Mouse (Mus musculus) forelimb bud, embryonic 11.5 days (tissue): ENCODE results near the gene Hjurp.
"Not testable (repeated sequence)": the region's sequence is repeated elsewhere in the genome, so short reads cannot be mapped to it uniquely, and the experiment has no call there.

Experiments used
- DNase-seq: peaks from one replicate; pipeline ENCODE4 v3.0.0-alpha.2; 2012; ENCODE audit warnings: low read depth, low spot score

The Hjurp gene

DNA sequence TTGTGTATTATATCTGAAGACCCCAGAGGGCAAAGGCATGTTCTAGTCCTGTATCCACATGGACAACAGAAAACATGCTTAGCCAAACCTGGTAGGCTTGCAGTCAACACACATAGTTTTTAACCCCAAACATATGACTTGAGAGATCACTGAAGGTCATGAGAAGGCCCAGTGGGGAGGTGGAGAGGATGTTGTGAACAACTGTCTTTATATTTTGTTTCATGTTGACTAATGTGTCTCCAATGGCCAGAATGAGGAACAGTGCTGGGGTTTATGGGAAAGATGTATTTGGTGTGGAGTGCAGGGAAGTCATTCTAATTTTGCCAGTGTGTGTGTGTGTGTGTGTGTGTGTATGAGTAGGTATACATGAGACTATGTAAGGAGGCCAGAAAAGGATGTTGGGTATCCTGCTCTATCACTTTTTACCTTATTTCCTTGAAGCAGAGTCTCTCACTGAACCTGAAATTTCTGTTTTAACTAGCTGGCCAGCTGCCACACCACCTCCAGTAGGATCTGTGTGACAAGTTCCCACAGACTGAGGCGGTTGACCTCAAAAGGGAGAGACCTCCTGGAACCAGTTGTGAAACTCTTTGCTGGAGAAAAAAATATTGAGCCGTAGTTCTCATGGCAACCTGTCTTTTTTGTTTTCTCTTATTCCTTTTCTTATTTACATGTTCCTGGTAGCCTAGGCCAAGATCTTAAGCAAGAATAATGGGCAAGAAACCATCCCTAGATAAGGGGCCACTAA, 53.2 kb downstream of the Hjurp start:
- no peak for DNase-seq

DNA sequence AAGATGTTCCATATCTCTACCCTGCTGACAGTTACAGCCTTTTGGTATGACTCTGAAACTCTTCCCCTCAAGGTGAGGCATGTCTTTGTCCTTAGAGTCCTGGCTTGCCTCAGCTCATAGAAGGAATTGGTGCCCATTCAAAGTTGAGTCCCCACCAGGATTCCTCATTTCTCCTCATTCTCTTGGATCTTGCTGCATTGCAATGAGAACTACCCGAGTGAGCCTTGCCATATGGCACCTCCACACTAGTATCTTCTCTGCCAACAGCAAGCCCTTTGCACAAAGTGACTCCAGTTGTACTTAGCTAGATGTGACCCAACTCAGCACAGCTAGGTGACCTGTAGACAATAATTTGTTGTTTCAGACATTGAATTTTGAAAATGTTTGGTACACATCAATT, 53.8 kb downstream of the Hjurp start:
- no peak for DNase-seq

DNA sequence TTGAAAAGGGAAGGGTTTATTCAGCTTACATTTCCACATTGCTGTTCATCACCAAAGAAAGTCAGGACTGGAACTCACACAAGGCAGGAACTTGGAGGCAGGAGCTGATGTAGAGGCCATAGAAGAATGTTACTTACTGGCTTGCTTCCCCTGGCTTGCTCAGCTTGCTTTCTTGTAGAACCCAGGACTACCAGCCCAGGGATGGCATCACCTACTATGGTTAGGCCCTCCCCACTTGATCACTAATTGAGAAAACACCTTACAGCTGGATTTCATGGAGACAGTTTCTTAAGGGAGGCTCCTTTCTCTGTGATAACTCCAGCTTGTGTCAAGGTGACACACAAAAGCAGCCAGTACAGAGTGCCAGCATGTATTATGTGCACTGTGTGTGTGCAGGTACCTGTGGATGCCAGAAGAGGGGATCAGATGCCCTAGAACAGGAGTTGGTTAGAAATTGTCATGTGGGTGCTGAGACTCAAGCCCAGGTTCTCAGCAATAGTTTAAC, 54.4 kb downstream of the Hjurp start:
- not testable (repeated sequence) for DNase-seq

DNA sequence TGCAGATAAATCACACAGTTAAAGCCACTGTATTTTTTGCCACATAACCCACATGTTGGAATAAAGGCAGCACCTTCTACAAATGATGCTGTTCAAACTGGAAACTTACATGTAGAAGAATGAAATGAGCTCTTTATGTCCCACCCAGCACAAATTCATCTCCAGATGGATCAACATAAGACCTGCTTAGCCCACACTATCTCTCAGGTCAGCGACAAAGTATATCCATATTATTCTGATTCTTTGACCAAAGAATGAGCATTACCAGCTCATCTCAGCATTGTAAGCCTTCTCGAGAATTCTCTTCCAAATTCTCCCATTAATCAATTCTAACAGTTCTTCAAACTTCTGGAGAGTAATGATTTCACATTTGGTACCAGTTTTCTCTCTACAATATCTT, 55.2 kb downstream of the Hjurp start:
- no peak for DNase-seq

DNA sequence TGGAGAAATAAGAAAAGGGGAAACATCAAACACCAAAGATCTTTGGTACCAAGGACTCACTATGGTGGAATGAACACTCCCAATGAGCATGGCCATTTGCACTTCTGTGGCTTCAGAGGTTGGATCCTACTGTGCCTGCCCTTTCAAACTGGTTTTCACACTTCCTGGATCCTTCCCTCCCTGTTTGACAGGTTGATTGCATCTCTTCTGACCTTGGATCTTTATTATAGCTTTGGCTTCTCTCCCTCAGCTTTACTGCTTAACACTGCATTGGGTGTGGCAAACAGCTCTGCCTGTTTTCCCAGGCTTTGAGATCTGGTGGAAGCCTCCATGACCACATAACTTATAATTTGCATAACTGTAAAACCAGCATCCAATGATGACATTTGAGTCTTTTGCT, 57.1 kb downstream of the Hjurp start:
- DNase-seq = no peak

DNA sequence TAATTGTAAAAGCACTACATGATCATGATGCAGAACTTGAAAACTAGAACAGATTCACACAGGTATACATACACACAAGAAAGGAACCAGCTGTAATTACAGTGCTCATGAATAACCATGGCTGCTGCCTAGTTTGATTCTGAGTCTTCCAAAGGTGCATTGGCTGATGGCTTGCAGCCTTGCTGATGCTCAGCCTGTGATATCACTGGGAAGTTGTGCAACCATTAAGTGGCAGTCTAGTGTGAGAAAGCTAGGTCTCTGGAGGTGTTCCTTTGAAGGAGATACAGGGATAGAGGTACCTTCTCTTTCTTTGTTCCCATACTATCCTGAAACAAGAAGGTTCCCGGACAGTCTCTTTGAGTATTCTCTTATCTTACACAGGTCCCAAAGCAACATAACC, 58.4 kb downstream of the Hjurp start:
- DNase-seq = no peak

DNA sequence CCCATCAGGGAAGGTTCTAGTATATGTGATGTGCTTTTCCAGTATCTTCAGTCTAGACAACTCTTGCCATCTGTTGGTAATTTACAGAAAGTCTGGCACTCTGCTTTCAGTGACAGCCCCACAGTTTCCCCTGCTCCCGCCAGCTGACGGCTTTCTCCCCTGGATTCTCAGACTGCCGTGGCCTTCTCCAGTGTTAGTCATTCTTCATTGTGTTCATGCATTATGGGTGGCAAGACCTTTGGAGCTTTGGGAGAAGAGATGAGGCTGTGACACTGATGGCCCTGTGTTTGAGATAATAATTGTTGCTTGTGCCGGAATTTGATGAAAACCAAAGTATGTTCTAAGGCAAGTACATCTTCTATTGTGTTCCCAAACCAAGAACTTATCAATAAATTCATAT, 58.8 kb downstream of the Hjurp start:
- no peak for DNase-seq

DNA sequence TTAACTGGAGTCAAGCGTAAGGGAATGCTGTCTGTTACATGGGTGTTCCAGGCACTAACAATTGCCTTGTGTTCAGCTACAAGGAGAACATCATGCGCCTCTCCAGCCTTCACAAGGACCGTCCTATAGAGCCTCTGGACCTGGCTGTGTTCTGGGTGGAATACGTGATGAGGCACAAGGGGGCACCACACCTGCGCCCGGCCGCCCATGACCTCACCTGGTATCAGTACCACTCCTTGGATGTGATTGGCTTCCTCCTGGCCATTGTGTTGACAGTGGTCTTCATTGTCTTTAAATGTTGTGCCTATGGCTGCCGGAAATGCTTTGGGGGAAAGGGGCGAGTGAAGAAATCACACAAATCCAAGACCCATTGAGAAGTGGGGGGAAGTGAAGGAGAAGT, 59.4 kb downstream of the Hjurp start:
- no peak for DNase-seq

DNA sequence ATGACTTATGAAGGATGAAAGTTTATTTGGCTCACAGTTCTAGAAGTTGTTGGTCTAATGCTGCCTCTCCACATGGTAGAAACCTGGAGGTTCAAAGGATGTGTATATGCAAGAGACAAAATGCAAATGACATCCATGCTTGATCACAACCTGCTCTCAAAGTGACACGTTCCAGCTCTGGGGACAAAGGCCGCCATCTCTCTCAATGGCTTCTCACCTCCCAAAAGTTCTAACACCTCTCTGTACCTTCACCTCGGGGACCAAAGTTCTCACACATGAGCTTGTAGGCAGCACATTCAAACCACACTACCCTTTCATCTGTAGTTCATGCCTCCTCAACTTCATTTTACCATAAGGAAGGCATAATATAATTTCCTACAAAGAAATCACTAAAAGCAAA, 59.9 kb downstream of the Hjurp start:
- DNase-seq = no peak

DNA sequence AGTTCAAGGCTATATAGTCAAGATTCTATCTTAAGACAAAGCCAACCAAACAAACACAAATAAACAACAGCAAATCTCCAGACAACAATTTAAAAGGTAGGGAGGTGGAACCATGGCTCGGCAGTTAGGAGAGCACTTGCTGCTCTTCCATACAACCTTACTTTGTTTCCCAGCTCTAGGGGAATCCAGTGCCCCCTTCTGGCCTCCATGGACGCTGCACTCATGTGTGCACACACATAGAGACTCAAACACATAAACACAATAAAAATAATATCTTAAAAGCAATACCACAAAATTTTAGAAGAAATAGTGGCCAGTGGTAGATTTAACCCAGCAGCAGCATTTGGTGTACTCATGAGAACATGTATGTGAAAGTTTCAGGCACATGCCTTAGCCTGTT, 60.3 kb downstream of the Hjurp start:
- no peak for DNase-seq

DNA sequence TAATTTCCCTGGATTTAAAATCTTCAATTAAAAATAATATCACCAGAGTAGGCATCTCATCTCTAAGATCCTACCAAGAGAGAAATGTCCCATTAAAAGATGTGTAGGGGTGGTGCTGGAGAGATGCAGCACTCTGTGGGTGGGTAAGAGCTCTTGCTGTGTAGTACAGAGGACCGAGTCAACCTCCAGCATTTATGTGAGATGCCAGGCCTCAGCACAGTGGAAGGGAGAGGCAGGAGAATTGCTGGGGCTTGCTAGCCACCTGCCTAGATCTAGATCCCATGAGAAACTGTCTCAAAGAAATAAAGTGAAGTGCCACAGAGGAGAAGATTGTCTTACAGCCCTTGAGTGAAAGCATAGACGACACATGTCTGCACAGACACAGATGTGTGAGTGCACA, 60.9 kb downstream of the Hjurp start:
- DNase-seq = no peak

DNA sequence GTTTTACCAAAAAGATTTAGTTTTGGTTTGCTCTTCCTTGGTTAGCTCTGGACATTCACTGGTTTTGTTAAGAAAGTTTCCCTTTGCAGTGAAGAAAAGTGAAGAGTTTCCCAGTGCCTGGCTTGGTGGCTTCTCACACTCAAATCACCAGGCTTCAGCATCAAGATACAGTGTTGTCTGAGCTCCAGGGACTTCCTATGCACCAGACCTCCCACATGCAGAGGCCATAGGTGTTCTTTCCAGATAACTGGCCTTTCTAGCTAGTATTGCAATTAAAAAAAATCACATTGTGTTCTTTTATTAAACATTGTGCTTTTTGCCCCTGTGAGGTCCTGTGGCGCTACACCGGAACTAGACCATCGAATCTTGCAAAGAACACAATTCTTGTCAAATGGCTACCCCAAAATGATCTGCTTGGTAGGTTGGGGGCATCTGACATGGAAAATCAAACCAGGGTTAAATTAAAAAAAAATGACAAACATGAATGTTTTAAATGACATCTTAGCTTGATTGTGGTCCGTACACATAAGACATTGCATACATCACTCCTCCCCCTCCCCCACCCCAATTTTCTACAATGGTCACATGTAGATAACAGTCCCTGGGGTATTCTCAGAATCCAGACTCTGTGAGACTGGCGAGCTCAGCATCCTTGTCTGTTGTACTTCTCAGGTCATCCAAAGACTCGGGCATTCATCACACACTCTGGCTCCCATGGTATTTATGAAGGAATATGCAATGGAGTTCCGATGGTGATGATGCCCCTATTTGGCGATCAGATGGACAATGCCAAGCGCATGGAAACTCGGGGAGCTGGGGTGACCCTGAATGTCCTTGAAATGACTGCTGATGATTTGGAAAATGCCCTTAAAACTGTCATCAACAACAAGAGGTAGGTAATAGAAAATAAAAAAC, 61.7 kb downstream of the Hjurp start:
- DNase-seq = no peak

DNA sequence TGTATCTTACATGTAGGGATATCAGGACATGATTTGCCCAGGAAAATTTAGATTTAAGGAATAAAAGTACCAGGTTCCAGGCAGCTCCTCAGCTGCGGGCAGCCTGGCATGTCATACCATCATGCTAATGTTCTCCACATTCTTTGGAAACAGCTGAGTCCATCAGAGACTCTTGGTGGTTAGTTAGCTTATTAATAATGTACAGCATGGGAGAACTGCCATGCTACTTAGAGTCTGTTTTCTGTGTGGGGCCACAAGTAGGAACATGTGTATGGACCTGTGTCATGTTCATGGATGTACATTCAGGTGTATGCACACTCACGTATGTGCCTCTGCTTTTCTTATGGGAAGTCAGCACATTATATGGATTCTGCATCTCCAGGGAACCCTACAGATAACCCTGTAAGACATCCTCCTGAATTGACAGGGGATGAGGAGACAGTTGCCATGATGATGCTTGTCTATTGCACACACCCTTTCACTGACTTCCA, 62.9 kb downstream of the Hjurp start:
- no peak for DNase-seq

DNA sequence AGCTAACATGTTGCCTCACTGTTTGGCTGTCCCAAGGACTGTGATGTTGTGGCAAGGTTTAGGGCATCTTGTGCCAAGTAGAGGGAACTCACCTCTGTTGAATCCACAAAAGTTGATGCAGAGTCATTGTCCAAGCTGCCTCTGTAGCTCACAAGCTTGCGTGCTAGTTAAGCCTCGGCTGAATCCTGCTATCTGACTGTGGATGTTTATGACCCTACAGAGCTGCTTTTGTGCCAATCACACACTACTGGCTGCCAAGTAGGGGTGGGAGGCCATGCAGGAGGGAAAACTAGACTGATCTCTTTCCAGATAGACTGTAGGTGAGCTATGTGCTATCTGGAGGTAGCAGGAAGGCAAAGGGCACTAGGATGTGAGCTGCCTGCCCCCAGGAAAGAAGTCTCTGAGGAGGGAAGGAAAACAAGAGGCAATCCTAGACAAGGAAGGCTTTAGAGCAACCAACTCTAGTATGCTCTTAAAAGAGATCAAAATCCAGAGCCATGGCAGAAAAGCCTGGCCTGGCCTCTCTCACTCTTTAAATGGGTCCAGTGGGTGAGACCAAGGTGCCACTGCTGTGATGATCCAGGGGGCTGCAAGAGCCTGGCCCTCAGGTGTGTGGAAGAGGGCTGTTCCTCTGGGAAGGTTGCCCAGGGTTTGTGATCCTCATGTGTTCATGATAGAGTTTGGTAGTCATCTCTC, 63.5 kb downstream of the Hjurp start:
- no peak for DNase-seq

DNA sequence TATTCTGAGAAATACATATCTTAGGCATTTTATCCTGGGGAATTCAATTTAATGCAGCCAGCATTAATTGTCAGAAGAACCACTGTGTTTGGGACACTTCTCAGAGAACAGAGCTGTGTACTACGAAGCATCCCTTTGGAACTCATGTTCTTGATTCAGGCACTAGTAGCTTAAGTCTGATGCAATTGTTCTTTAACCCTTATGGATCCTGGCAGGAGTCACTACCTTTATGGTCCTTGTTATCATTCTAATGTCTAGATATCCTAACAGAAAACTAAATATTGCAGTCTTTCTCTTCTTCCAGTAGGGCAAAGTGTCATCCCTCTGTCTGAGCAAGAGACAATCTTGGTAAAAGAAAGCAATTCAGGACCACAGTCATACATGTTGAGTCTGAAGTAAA, 64.4 kb downstream of the Hjurp start:
- DNase-seq = no peak
